Mouse (Mus musculus) kidney, embryonic 15.5 days (tissue): ENCODE results near the gene Prdx5. TPM values are rescaled to one million over a fixed set of nuclear protein-coding genes. Genes with fewer than 3 reads are reported as not detected.
"Not testable (repeated sequence)": the region's sequence is repeated elsewhere in the genome, so short reads cannot be mapped to it uniquely, and the experiment has no call there.

Source experiments
- ATAC-seq: fragments of 200-750 bp; cut with Nextera tagmentation; replicated peaks from 2 replicates; pipeline ENCODE4 v1.8.0; 2017; ENCODE audit warnings: moderate TSS enrichment; ENCODE audit not compliant: low FRiP score
- H3K27ac ChIP-seq: fragments of 300-500 bp; sonication (generic); 2 replicates; pipeline ENCODE4 v1.5.1; 2015; ENCODE audit warnings: mild to moderate bottlenecking, inconsistent platforms
- H3K27me3 ChIP-seq: fragments of 300-500 bp; sonication (generic); 2 replicates; pipeline ENCODE4 v1.6.1; 2015; ENCODE audit warnings: inconsistent platforms
- H3K36me3 ChIP-seq: fragments of 300-500 bp; sonication (generic); 2 replicates; pipeline ENCODE4 v1.6.1; 2015; ENCODE audit warnings: inconsistent platforms
- H3K4me1 ChIP-seq: fragments of 300-500 bp; sonication (generic); 2 replicates; pipeline ENCODE4 v1.6.1; 2015; ENCODE audit warnings: inconsistent platforms
- H3K4me2 ChIP-seq: fragments of 300-500 bp; sonication (generic); 2 replicates; pipeline ENCODE4 v1.6.1; 2015; ENCODE audit warnings: moderate library complexity, mild to moderate bottlenecking, inconsistent platforms
- H3K4me3 ChIP-seq: fragments of 300-500 bp; sonication (generic); replicated peaks from 2 replicates; pipeline ENCODE4 v1.5.1; 2015; ENCODE audit warnings: mild to moderate bottlenecking, inconsistent platforms
- H3K9ac ChIP-seq: fragments of 300-500 bp; sonication (generic); 2 replicates; pipeline ENCODE4 v1.6.1; 2015; ENCODE audit warnings: mild to moderate bottlenecking, inconsistent platforms
- H3K9me3 ChIP-seq: fragments of 300-500 bp; sonication (generic); replicated peaks from 2 replicates; pipeline ENCODE4 v1.6.1; 2016; ENCODE audit warnings: inconsistent platforms
- WGBS: fragments of 180-500 bp; shearing (Covaris S2); methylation state at CpG from one replicate; pipeline ENCODE4 v1.1.7; 2015; ENCODE audit warnings: mixed read lengths; 5-methylcytosine and 5-hydroxymethylcytosine counted together
- polyA plus RNA-seq: library from polyadenylated mRNA; unstranded; fragments of >200 nt; fragmentation: Nextera tagmentation; extraction: Ambion mirVana; gene quantifications from 2 replicates; pipeline ENCODE4 v1.2.1, GENCODE M21; 2015

Prdx5 gene
- polyA plus RNA-seq, 1 experiment from 2014 or later, result 268 TPM

- H3K36me3 ChIP-seq, result peaks cover 37% of the 10 kb centered on the region
- H3K4me2 ChIP-seq, result no peak overlapping the region
- no peaks in the 10 kb centered on the region for H3K27me3 ChIP-seq
- no peak for ATAC-seq
- no peak overlapping the region for H3K27ac ChIP-seq
- H3K9me3 ChIP-seq, result no peaks in the 10 kb centered on the region
- WGBS, result 87% methylated on average over 6 of the region's 6 CpGs
- H3K9ac ChIP-seq, result no peak overlapping the region
- peaks cover 23% of the 10 kb centered on the region for H3K4me1 ChIP-seq
- H3K4me3 ChIP-seq, result no peak overlapping the region
Measured at GRCm38 (mm10) chr19:6913036-6913435, 3.1 kb upstream of the Prdx5 start.

- H3K9ac ChIP-seq, result no peak overlapping the region
- no peak for ATAC-seq
- no peak overlapping the region for H3K4me3 ChIP-seq
- no peak overlapping the region for H3K4me2 ChIP-seq
- no peak overlapping the region for H3K27ac ChIP-seq
- peaks cover 29% of the 10 kb centered on the region for H3K4me1 ChIP-seq
- H3K27me3 ChIP-seq, result no peaks in the 10 kb centered on the region
- 90% methylated on average over 15 of the region's 15 CpGs for WGBS
- peaks cover 38% of the 10 kb centered on the region for H3K36me3 ChIP-seq
- H3K9me3 ChIP-seq, result no peaks in the 10 kb centered on the region
Measured at GRCm38 (mm10) chr19:6912205-6912970, 2.5 kb upstream of the Prdx5 start.

GRCm38 (mm10) chr19:6911101-6912074 lies 1.5 kb upstream of the Prdx5 start:
- 0 out of 2 replicates have a peak overlapping the region, but pooled peaks have one; percentile 31 for H3K9ac ChIP-seq
- peak overlapping the region; percentile 70 for H3K4me3 ChIP-seq
- H3K27me3 ChIP-seq, result no peaks in the 10 kb centered on the region
- H3K4me1 ChIP-seq, result peaks cover 34% of the 10 kb centered on the region
- peak overlapping the region; percentile 90 for H3K4me2 ChIP-seq
- ATAC-seq, result no peak
- H3K27ac ChIP-seq, result no peak overlapping the region
- H3K36me3 ChIP-seq, result peaks cover 48% of the 10 kb centered on the region
- H3K9me3 ChIP-seq, result no peaks in the 10 kb centered on the region
- 82% methylated on average over 19 of the region's 19 CpGs for WGBS

- WGBS, result under 1% methylated on average over 29 of the region's 30 CpGs
- not testable (repeated sequence) for H3K9me3 ChIP-seq, H3K27me3 ChIP-seq
- Histone ChIP-seq H3K9ac (peak overlapping the region; percentile 71), H3K27ac (peak overlapping the region; percentile 99), H3K4me3 (peak overlapping the region; percentile 70), H3K36me3 (peaks cover 58% of the 10 kb centered on the region), H3K4me2 (peak overlapping the region; percentile 90), H3K4me1 (peaks cover 34% of the 10 kb centered on the region)
- ATAC-seq, result peak; percentile 55; the same call in 1 of the 2 replicates
Measured at GRCm38 (mm10) chr19:6910306-6910705, 400 bp upstream of the Prdx5 start.

- 8% methylated on average over 11 of the region's 11 CpGs for WGBS
- H3K4me3 ChIP-seq, result peak overlapping the region; percentile 70
- peak overlapping the region; percentile 71 for H3K9ac ChIP-seq
- H3K27ac ChIP-seq, result peak overlapping the region; percentile 99
- no peaks in the 10 kb centered on the region for H3K27me3 ChIP-seq
- H3K4me1 ChIP-seq, result peaks cover 34% of the 10 kb centered on the region
- ATAC-seq, result no peak
- peaks cover 65% of the 10 kb centered on the region for H3K36me3 ChIP-seq
- peak overlapping the region; percentile 90 for H3K4me2 ChIP-seq
- H3K9me3 ChIP-seq, result no peaks in the 10 kb centered on the region
Measured at GRCm38 (mm10) chr19:6909021-6909420, 885 bp downstream of the Prdx5 start.

GRCm38 (mm10) chr19:6907811-6908540 lies 1.9 kb downstream of the Prdx5 start:
- Histone ChIP-seq H3K27ac (peak overlapping the region; percentile 99), H3K9me3 (no peaks in the 10 kb centered on the region), H3K36me3 (peaks cover 55% of the 10 kb centered on the region), H3K4me2 (peak overlapping the region; percentile 90), H3K27me3 (no peaks in the 10 kb centered on the region), H3K4me1 (peaks cover 34% of the 10 kb centered on the region), H3K4me3 (peak overlapping the region; percentile 70), H3K9ac (peak overlapping the region; percentile 71)
- ATAC-seq, result no peak
- 66% methylated on average over 7 of the region's 7 CpGs for WGBS

- ATAC-seq, result no peak
- H3K4me2 ChIP-seq, result peak overlapping the region; percentile 90; the same call in 1 of the 2 replicates
- 87% methylated on average over 8 of the region's 8 CpGs for WGBS
- no peak overlapping the region for H3K9ac ChIP-seq
- H3K4me1 ChIP-seq, result peaks cover 34% of the 10 kb centered on the region
- peaks cover 46% of the 10 kb centered on the region for H3K36me3 ChIP-seq
- no peak overlapping the region for H3K4me3 ChIP-seq
- H3K27me3 ChIP-seq, result no peaks in the 10 kb centered on the region
- no peaks in the 10 kb centered on the region for H3K9me3 ChIP-seq
- H3K27ac ChIP-seq, result no peak overlapping the region
Measured at GRCm38 (mm10) chr19:6907094-6907493, 2.8 kb downstream of the Prdx5 start.

GRCm38 (mm10) chr19:6906199-6906598 lies 3.7 kb downstream of the Prdx5 start:
- ATAC-seq, result no peak
- Histone ChIP-seq H3K27me3 (no peaks in the 10 kb centered on the region), H3K4me2 (no peak overlapping the region), H3K27ac (no peak overlapping the region), H3K9ac (no peak overlapping the region), H3K36me3 (peaks cover 37% of the 10 kb centered on the region), H3K4me3 (no peak overlapping the region), H3K4me1 (peaks cover 27% of the 10 kb centered on the region), H3K9me3 (no peaks in the 10 kb centered on the region)
- 82% methylated on average over 3 of the region's 3 CpGs for WGBS

- no peak overlapping the region for H3K4me2 ChIP-seq
- 92% methylated on average over 11 of the region's 11 CpGs for WGBS
Measured at GRCm38 (mm10) chr19:6905498-6906159, 4.3 kb downstream of the Prdx5 start.

GRCm38 (mm10) chr19:6904846-6905245 lies 5.1 kb downstream of the Prdx5 start:
- Histone ChIP-seq H3K4me3 (no peak overlapping the region), H3K36me3 (peaks cover 34% of the 10 kb centered on the region), H3K4me2 (no peak overlapping the region), H3K4me1 (peaks cover 23% of the 10 kb centered on the region), H3K27ac (no peak overlapping the region), H3K9ac (no peak overlapping the region), H3K27me3 (no peaks in the 10 kb centered on the region), H3K9me3 (peaks cover 7% of the 10 kb centered on the region; the same call in 1 of the 2 replicates)
- WGBS, result 70% methylated on average over 2 of the region's 2 CpGs
- ATAC-seq, result no peak

More at GRCm38 (mm10) chr19:6905498-6906159, 4.3 kb downstream of the Prdx5 start:
- Histone ChIP-seq H3K27me3 (no peaks in the 10 kb centered on the region), H3K4me3 (no peak overlapping the region), H3K27ac (no peak overlapping the region), H3K4me1 (peaks cover 23% of the 10 kb centered on the region), H3K9me3 (no peaks in the 10 kb centered on the region), H3K9ac (no peak overlapping the region), H3K36me3 (peaks cover 34% of the 10 kb centered on the region)
- no peak for ATAC-seq

GRCm38 (mm10) chr19:6903031-6903430 lies 6.9 kb downstream of the Prdx5 start:
- Histone ChIP-seq H3K4me1 (peaks cover 11% of the 10 kb centered on the region), H3K27me3 (no peaks in the 10 kb centered on the region), H3K4me2 (no peak overlapping the region), H3K9me3 (peaks cover 7% of the 10 kb centered on the region; the same call in 1 of the 2 replicates), H3K4me3 (no peak overlapping the region), H3K9ac (no peak overlapping the region), H3K36me3 (peaks cover 34% of the 10 kb centered on the region), H3K27ac (no peak overlapping the region)
- WGBS, result 91% methylated on average over 1 of the region's 1 CpGs
- ATAC-seq, result no peak
